Mouse (Mus musculus) stomach, embryonic 15.5 days (tissue): ENCODE measurements around the gene 2610042L04Rik. TPM values are rescaled to one million over a fixed set of nuclear protein-coding genes. Genes with fewer than 3 reads are reported as not detected.
"Not testable (repeated sequence)": the region's sequence is repeated elsewhere in the genome, so short reads cannot be mapped to it uniquely, and the experiment has no call there.

Experiments
- ATAC-seq: fragments of 200-750 bp; cut with Nextera tagmentation; 2 replicates; pipeline ENCODE4 v1.8.0; 2017; ENCODE audit warnings: low read depth, moderate number of reproducible peaks, moderate TSS enrichment; ENCODE audit not compliant: insufficient read depth, low FRiP score
- H3K27ac ChIP-seq: fragments of 300-500 bp; sonication (generic); 2 replicates; pipeline ENCODE4 v1.5.1; 2015; ENCODE audit warnings: mild to moderate bottlenecking, inconsistent platforms
- H3K27me3 ChIP-seq: fragments of 300-500 bp; sonication (generic); replicated peaks from 2 replicates; pipeline ENCODE4 v1.6.1; 2015; ENCODE audit warnings: inconsistent platforms
- H3K36me3 ChIP-seq: fragments of 300-500 bp; sonication (generic); 2 replicates; pipeline ENCODE4 v1.6.1; 2015; ENCODE audit warnings: inconsistent platforms
- H3K4me1 ChIP-seq: fragments of 300-500 bp; sonication (generic); 2 replicates; pipeline ENCODE4 v1.6.1; 2015; ENCODE audit warnings: inconsistent platforms
- H3K4me2 ChIP-seq: fragments of 300-500 bp; sonication (generic); 2 replicates; pipeline ENCODE4 v1.6.1; 2015; ENCODE audit warnings: mild to moderate bottlenecking, inconsistent platforms
- H3K4me3 ChIP-seq: fragments of 300-500 bp; sonication (generic); replicated peaks from 2 replicates; pipeline ENCODE4 v1.5.1; 2015; ENCODE audit warnings: inconsistent platforms
- H3K9ac ChIP-seq: fragments of 300-500 bp; sonication (generic); 2 replicates; pipeline ENCODE4 v1.6.1; 2015; ENCODE audit warnings: inconsistent platforms
- H3K9me3 ChIP-seq: fragments of 300-500 bp; sonication (generic); 2 replicates; pipeline ENCODE4 v1.6.1; 2016; ENCODE audit warnings: inconsistent platforms
- WGBS: fragments of 180-500 bp; shearing (Covaris S2); methylation state at CpG from one replicate; pipeline ENCODE4 v1.1.7; 2015; 5-methylcytosine and 5-hydroxymethylcytosine counted together
- polyA plus RNA-seq: library from polyadenylated mRNA; unstranded; fragments of >200 nt; fragmentation: Nextera tagmentation; extraction: Ambion mirVana; gene quantifications from 2 replicates; pipeline ENCODE4 v1.2.1, GENCODE M21; 2015

Gene 2610042L04Rik
- polyA plus RNA-seq, result 0.12 TPM in 1 of 2 replicates, not detected in the other

- H3K27me3 ChIP-seq, H3K9ac ChIP-seq: not testable (repeated sequence)
- 1% methylated on average over 16 of the region's 48 CpGs for WGBS
Observed at GRCm38 (mm10) chr14:4334476-4335080, at the start of gene 2610042L04Rik. Gene 2610042L04Rik, plus strand, starts transcription at chr14:4334763.

DNA sequence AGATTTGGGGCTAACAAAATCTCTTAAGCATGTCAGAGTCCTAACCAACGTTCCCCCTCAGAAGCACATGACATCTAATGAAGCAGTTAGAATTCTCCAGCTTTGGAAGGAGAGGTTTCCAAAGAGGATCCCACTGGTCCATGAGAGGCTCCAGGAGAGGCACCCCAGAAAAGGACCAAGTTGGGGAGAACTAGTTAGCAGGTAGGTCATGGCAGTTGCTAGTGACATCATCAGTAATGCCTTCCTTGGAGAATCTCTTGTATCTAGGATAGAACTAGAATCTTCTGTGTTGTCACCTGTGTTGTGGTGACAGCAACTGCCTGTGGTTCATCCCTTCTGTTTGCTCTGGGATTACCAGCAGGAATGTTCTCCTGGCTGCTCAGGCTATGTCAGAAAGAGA, 17.6 kb upstream of the 2610042L04Rik start, which contains the start of gene Gm3149:
Gm3149 (plus strand) TSS at position 301 of the 400 bp plus-strand sequence.
- ATAC-seq, H3K4me3 ChIP-seq, H3K9ac ChIP-seq, H3K36me3 ChIP-seq, H3K9me3 ChIP-seq, H3K4me1 ChIP-seq, H3K27ac ChIP-seq, H3K4me2 ChIP-seq, H3K27me3 ChIP-seq: not testable (repeated sequence)
- no CpG with 5 or more reads among the region's 1 CpGs for WGBS

More at GRCm38 (mm10) chr14:4334476-4335080, at the start of gene 2610042L04Rik:
- Histone ChIP-seq H3K4me3 (peak within 1 kb of the TSS; percentile 31), H3K4me2 (peak within 1 kb of the TSS; percentile 69)
- not testable (repeated sequence) for H3K27ac ChIP-seq, H3K4me1 ChIP-seq, H3K36me3 ChIP-seq, ATAC-seq, H3K9me3 ChIP-seq

GRCm38 (mm10) chr14:4335506-4335905, 943 bp downstream of the 2610042L04Rik start:
- not testable (repeated sequence) for ATAC-seq, H3K9ac ChIP-seq, H3K27ac ChIP-seq, H3K4me1 ChIP-seq, H3K9me3 ChIP-seq, H3K4me2 ChIP-seq, H3K4me3 ChIP-seq, H3K36me3 ChIP-seq, H3K27me3 ChIP-seq
- 6% methylated on average over 7 of the region's 8 CpGs for WGBS

- H3K36me3 ChIP-seq, ATAC-seq: not testable (repeated sequence)
Observed at GRCm38 (mm10) chr14:4368991-4369390, 34.4 kb downstream of the 2610042L04Rik start.

DNA sequence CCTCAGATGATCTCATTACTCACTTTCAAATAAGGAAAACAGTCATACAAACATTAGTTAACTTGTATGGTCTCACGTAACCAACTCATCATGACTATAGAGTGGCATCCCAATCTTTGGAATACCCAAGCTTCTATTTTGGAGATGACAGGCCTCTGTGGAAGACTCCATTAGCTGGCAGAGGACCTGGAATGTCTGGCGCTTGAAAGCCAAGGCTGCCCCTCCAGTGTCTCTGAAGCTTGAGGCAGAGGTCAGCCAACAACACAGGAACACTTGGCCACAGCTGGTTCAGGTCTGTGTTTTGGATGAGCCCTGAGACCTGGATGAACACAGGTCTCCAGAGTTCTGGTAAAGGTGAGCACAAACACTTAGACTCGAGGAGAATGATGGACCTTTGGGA, 35.1 kb downstream of the 2610042L04Rik start:
- not testable (repeated sequence) for H3K27me3 ChIP-seq, H3K36me3 ChIP-seq, H3K4me1 ChIP-seq, H3K9ac ChIP-seq, H3K27ac ChIP-seq, H3K4me3 ChIP-seq, H3K9me3 ChIP-seq, ATAC-seq, H3K4me2 ChIP-seq
- WGBS, result 78% methylated on average over 3 of the region's 3 CpGs

More at GRCm38 (mm10) chr14:4368991-4369390, 34.4 kb downstream of the 2610042L04Rik start:
- not testable (repeated sequence) for H3K27ac ChIP-seq, H3K27me3 ChIP-seq, H3K9ac ChIP-seq, H3K4me2 ChIP-seq, H3K4me3 ChIP-seq, H3K9me3 ChIP-seq, H3K4me1 ChIP-seq
- 72% methylated on average over 3 of the region's 3 CpGs for WGBS

DNA sequence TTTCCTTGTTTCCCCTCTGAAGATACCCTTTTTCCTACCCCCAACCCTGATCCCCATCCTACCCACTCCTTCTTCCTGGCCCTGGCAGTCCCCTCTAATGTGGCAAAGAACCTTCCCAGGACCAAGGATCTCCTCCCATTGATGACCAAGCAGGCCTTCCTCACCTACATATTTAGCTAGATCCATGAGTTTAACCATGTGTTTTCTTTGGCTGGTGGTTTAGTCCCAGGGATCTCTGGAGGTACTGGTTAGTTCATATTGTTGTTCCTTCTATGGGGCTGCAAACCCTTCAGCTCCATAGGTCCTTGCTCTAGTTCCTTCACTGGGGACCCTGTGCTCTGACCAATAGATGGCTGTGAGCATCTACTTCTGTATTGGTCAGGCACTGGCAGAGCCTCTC, 43.3 kb downstream of the 2610042L04Rik start:
- H3K36me3 ChIP-seq, H3K4me1 ChIP-seq, H3K27me3 ChIP-seq, ATAC-seq, H3K9ac ChIP-seq, H3K9me3 ChIP-seq, H3K4me3 ChIP-seq, H3K4me2 ChIP-seq, H3K27ac ChIP-seq: not testable (repeated sequence)

DNA sequence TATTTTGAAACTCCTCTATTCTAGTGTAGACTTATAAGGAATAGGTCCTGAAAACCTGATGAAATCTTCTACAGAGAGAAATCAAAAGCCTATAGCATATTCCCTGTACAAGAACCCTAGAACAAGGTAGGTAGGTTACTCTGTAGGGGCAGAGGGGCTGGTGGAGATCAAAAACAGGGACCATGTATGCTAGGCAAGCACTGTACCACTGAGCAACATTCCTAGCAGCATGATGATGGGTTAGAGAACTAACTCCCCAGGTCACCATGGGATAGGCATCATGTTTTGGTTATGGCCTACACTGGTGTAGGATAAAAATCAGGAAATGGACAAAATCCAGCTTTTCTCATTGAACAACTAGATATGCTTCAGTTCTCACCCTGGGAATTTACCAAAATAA, 51.0 kb downstream of the 2610042L04Rik start:
- not testable (repeated sequence) for H3K36me3 ChIP-seq, H3K27me3 ChIP-seq, H3K9me3 ChIP-seq, H3K4me2 ChIP-seq, ATAC-seq, H3K4me1 ChIP-seq, H3K4me3 ChIP-seq, H3K9ac ChIP-seq, H3K27ac ChIP-seq

- 91% methylated on average over 4 of the region's 6 CpGs for WGBS
- H3K36me3 ChIP-seq, H3K4me2 ChIP-seq, H3K9ac ChIP-seq, H3K4me1 ChIP-seq, H3K27me3 ChIP-seq, H3K9me3 ChIP-seq, ATAC-seq, H3K27ac ChIP-seq, H3K4me3 ChIP-seq: not testable (repeated sequence)
Observed at GRCm38 (mm10) chr14:4392841-4393530, 58.4 kb downstream of the 2610042L04Rik start.

DNA sequence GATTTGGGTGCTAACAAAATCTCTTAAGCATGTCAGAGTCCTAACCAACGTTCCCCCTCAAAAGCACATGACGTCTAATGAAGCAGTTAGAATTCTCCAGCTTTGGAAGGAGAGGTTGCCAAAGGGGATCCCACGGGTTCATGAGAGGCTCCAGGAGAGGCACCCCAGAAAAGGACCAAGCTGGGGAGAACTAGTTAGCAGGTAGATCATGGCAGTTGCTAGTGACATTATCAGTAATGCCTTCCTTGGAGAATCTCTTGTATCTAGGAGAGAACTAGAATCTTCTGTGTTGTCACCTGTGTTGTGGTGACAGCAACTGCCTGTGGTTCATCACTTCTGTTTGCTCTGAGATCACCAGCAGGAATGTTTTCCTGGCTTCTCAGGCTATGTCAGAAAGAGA, 62.7 kb downstream of the 2610042L04Rik start, which contains the start of gene Gm3159:
Gm3159 (plus strand) TSS at position 301 of the 400 bp plus-strand sequence.
- H3K4me1 ChIP-seq, H3K27me3 ChIP-seq, H3K4me2 ChIP-seq, ATAC-seq, H3K9ac ChIP-seq, H3K4me3 ChIP-seq, H3K27ac ChIP-seq, H3K9me3 ChIP-seq, H3K36me3 ChIP-seq: not testable (repeated sequence)
- WGBS, result 78% methylated on average over 1 of the region's 3 CpGs

DNA sequence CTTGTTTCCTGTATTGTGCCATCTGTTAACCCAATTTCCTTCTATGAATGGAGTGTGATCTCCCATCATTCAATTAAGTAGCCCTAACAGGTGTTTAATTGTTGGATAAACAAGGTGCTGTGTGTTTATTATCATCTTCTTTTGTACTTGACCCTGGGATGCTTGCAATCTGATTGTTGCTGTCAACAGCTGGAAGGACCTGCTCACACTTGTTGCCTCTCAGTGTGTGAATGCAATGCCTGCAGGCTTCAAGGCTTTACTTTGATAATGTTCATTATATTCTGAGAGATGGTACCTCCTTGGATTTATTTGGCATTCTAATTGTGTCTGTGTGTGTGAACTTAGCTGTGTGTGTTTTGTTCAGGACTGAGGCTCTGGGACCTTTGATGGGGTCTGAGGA, 64.1 kb downstream of the 2610042L04Rik start:
- ATAC-seq, H3K4me2 ChIP-seq, H3K9ac ChIP-seq, H3K4me1 ChIP-seq, H3K36me3 ChIP-seq, H3K4me3 ChIP-seq, H3K27me3 ChIP-seq, H3K27ac ChIP-seq, H3K9me3 ChIP-seq: not testable (repeated sequence)

GRCm38 (mm10) chr14:4400115-4400789, 65.7 kb downstream of the 2610042L04Rik start:
- ATAC-seq, H3K36me3 ChIP-seq, H3K4me3 ChIP-seq, H3K27ac ChIP-seq, H3K27me3 ChIP-seq, H3K4me2 ChIP-seq, H3K4me1 ChIP-seq, H3K9me3 ChIP-seq, H3K9ac ChIP-seq: not testable (repeated sequence)
- 86% methylated on average over 5 of the region's 5 CpGs for WGBS

GRCm38 (mm10) chr14:4401245-4401644, 66.7 kb downstream of the 2610042L04Rik start:
- WGBS, result 69% methylated on average over 5 of the region's 5 CpGs
- H3K36me3 ChIP-seq, ATAC-seq, H3K4me1 ChIP-seq, H3K27ac ChIP-seq, H3K4me3 ChIP-seq, H3K9ac ChIP-seq, H3K9me3 ChIP-seq, H3K27me3 ChIP-seq, H3K4me2 ChIP-seq: not testable (repeated sequence)
